Mouse (Mus musculus) layer of hippocampus, adult 8-10 months (tissue): ENCODE measurements around the gene Hspb7. TPM values are rescaled to one million over a fixed set of nuclear protein-coding genes. Genes with fewer than 3 reads are reported as not detected.

ENCODE experiments used
- DNase-seq, 2 experiments: peaks; one replicate each; pipeline ENCODE4 v3.0.0; 2022; ENCODE audit warnings: low spot score in 2 of 2
- total RNA-seq, 4 experiments: library from RNA; stranded (reverse); gene quantifications; 2 replicates each; pipeline ENCODE4 v1.2.4; 2022

Hspb7 gene
- under 1 TPM in 1 of 4 experiments, not detected in 3; 0.33 TPM for total RNA-seq

GRCm38 (mm10) chr4:141420192-141420829 lies at the start of gene Hspb7:
Hspb7 (plus strand) TSS chr4:141420779.
- no peak for DNase-seq

DNA sequence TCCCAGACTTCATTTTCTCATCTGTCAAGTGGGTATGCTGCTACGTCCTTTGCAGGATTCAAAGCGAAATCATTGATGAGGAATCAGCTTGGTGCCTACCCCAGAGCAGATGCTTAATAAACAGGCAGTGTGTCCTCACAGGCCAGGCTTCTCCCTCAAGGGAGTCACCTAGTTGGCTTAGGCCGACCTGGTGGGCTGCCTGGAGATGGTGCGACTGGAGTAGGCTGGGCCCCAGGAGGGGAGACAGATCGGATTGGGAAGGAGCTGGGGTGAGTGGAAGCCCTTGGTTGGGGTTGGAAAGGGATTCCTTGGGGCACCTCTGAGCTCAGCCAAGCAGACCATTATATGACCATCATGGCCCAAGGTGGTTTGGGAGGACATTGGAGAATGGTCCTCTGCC lies 48.2 kb upstream of the Hspb7 start:
- DNase-seq: no peak

DNA sequence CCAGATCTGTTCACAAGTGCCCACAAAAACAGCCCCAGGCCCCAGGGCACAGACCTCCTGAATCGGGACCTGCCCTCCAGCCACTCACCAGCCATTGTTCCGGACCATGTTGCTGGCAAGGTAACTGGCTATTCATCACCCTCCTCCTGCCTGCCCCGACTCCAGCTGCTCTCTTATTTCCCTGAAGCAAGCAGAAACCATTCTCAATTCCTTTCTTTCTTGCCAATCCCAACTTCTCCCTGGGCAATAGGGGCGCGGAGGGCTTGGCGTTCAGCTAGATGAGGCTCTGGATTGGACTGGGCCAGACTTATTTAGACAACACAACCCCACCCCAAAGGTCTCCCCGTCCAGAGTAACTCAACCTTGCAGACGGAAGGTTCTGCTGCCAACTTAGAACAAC lies 40.9 kb upstream of the Hspb7 start:
- DNase-seq: no peak

DNA sequence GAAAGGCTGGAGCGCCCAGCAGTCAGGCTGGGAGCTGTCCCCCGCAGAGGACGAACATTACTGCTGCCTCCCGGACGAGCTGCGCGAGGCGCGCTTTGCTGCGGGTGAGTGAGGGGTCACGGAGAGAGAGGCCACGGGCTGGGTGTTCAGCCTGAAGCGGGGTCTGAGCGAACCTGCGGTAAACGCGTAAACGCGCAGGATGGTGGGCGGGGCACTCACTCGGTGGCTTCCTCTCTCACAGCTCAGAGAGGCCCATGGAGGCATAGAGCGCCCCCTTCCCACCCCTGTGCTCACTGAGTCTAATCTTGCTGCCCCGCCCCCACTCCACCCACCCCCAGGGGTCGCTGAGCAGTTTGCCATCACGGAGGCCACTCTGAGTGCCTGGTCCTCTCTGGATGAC lies 38.2 kb upstream of the Hspb7 start:
- DNase-seq: no peak

DNA sequence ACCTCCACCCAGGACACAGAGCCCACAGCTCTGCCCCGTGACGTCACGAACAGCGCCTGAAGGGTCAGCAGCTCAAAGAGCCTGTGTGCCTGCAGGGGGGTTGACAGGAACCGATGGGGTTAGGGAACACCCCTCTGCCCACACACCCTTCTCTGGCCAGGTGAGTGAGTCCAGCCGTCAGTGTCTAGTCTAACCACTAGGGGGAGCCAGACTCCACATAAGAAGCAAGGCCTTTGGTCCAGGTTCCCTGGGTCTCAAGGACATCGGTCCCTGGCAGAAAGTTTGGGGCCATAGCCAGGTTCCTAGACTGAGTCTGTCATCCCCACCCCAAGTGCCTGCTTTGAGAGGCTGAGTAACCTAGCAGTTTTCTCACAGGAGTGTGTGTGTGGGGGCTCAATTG lies 35.3 kb upstream of the Hspb7 start:
- DNase-seq: no peak

- DNase-seq: no peak
These were observed 34.4 kb upstream of the Hspb7 start for GRCm38 (mm10) chr4:141386150-141386549.

DNA sequence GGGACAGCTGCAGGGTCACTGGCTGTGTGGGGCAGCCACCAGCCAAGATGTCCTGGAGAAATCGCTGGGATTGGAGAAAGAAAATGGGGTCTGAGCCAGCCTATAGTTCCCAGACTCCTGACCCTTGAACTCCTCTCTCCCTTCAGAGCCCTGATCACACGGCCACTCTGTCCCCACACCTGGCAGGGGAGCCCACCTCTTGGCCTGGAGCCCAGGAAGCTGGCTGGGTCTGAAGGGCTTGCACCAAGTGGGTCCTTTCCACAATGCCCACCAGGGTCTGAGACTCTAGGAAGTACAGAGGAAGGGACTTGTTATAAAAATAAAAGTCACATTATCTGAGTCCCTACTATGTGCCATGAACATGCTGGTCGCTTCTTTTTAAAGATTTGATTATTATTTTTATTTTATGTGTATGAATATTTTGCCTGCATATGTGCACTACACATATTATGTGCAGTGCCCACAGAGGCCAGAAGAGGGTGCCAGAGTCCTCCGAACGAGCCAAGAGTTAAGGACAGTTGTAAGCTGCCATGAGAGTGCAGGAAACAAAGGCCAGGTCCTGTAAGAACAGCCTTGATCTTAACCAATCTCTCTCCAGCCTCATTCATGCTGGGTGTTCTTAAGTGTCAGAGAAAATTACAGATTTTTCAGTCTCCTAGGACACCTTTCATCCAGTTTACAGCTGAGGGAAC lies 33.3 kb upstream of the Hspb7 start:
- DNase-seq: peak in 1 of 2 experiments; percentile 66

GRCm38 (mm10) chr4:141387933-141388332 lies 32.6 kb upstream of the Hspb7 start:
- no peak for DNase-seq

- no peak for DNase-seq
These were observed 31.0 kb upstream of the Hspb7 start for GRCm38 (mm10) chr4:141389366-141390150.

DNA sequence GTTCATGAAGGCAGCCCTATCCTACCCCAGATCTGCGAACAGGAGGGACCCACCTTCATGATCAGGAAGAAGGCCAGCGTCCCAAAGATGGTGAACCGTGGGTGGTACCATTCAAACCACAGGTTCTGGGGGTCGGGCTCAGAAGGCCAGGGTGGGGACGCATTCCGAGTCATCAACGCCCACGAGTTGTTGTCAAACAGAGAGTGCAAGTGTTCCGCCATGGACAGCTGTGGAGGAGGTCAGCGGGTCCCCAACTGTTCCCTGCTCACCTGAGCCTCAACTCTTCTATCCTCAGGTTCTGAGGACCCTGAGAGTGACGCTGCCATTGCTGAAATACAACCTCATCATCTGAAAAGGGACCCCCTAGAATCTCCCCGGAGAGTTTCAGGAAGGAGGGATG lies 29.3 kb upstream of the Hspb7 start:
- DNase-seq: no peak

DNA sequence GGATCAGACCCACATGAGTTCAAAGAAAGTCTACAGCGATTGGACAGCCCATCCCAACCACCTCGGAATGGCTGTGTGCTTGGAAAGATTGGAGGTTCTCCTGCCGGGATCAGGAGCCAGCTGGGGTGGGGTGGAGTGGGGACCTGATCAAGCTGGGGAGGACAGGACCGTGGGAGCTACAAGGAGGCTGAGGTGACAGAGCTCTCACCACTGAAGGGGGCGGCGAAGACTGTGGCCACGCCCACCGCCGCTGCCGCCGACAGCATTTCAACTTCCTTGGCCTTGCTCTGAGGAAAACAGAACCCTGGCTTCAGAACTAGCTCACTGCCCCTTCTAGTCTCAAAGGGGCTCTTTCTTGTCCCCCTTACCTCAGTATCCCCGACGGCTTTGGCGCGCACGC lies 25.8 kb upstream of the Hspb7 start:
- no peak for DNase-seq

GRCm38 (mm10) chr4:141397861-141398260 lies 22.7 kb upstream of the Hspb7 start:
- no peak for DNase-seq

GRCm38 (mm10) chr4:141398545-141398944 lies 22.0 kb upstream of the Hspb7 start, which contains the start of gene Clcnka:
Clcnka (minus strand) TSS chr4:141398724.
- DNase-seq: no peak

- DNase-seq: no peak
These were observed 20.4 kb upstream of the Hspb7 start for GRCm38 (mm10) chr4:141400171-141400570.

DNA sequence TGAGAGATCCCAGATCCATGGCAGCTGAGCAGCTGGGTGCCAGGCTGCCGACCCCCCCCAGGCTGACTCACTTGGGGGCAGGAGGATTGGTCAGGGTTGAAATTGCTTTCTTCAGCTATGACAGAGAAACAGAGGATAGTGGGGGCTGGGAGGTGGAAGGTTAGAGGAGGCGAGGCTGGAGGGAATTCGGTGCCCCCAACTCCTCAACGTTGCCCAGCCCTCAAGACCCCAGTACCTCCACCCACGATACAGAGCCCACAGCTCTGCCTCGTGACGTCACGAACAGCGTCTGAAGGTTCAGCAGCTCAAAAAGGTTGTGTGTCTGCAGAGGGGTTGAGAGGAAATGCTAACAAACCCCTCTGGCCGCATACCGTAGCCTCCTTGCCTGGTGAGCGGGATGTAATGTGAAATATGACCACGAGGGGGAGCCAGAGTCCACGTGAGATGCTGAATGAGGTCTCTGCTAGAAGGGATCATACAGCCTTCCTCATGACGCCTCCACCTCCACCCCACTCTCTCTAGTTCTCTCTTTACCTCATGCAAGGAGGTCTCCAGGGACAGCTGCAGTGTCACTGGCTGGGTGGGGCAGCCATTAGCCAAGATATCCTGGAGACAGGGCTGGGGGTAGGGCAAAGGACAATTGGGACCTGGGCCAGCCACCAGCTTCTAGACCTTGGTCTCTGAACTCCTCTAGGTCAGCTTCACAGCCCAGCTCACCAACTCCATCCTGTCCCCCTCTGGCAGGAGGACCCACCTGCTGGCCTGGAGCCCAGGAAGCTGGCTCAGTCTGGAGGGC lies 15.9 kb upstream of the Hspb7 start:
- DNase-seq: peak; percentile 82 to 92

DNA sequence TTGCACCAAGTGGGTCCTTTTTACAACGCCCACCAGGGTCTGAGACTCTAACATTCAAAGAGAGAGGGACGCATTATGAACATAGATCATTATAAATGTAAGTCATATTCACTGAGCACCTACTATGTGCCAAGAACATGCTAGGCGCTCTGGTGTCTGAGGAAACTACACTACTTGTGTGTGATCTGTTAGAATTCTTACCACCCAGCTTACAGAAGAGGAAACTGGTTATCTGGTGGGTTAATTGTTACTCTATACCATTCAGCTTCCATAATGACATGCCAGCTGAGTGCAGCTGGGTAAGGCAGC lies 15.3 kb upstream of the Hspb7 start:
- DNase-seq: no peak

- no peak for DNase-seq
These were observed 13.9 kb upstream of the Hspb7 start for GRCm38 (mm10) chr4:141406516-141407299.

- DNase-seq: no peak
These were observed 12.0 kb upstream of the Hspb7 start for GRCm38 (mm10) chr4:141408577-141408976.

- no peak for DNase-seq
These were observed 9.1 kb upstream of the Hspb7 start for GRCm38 (mm10) chr4:141411430-141411992.

DNA sequence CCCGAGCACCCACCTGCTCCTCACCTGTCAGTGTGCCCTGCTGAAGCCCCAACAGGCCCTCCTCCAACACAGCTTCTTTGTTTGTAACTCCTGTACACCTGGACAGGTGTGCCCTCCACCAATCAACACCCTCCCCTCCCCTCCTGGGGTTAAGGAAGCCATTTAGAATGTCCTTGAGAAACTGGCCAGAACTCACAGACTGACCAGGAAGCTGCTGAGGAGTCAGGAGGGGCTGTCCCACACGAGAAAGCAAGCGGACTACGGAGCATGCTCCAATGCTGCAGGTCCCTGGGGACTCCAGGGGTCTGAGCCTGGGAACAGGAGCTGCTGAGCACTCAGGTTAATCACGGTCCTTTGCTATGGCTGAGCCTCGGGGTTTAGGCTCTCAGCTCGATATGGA lies 4.7 kb upstream of the Hspb7 start, which contains the start of gene Clcnkb:
Clcnkb (minus strand) TSS at position 91 of the 400 bp plus-strand sequence.
- DNase-seq: no peak
